Mouse (Mus musculus) bone marrow macrophage, adult 2 months (primary cell): ENCODE data around the gene Pde4dip.

Experiments used
- CTCF ChIP-seq: IDR thresholded peaks from 2 replicates; pipeline ENCODE4 v1.5.1; 2012; ENCODE audit warnings: low read depth, mild to moderate bottlenecking, low read length, moderate library complexity
- POLR2A ChIP-seq: IDR thresholded peaks from 2 replicates; pipeline ENCODE4 v1.6.1; 2012; ENCODE audit warnings: mild to moderate bottlenecking, low read depth, low read length, borderline replicate concordance

DNA sequence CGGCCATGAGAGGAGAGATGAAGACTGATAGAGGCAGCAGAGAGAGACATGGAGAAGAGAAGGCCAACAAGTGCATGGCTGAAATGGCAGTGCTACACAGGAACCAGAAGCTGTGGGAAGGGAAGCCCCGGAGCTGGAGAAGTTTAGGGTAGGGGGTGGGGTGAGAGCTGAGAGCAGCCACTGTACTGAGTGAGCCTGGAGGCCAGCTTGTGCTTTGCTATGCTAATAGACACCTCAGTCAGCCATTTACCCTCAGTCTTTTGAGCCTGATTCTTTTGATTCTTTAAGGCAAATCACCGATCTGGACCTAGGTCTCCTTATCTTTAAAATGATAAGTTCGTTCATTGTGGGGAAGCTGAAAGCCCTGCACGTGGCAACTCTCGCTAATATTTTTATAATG, 77.3 kb downstream of the Pde4dip start:
- TF ChIP-seq CTCF (no peak), POLR2A (no peak)
